Mouse (Mus musculus): ENCODE results near the gene Mkrn2. TPM values are rescaled to one million over a fixed set of nuclear protein-coding genes. Genes with fewer than 3 reads are reported as not detected.

Mkrn2 gene
- 29.3 and 29.9 TPM in 2 replicates for polyA plus RNA-seq (2015; fragmentation: Nextera tagmentation; extraction: Ambion mirVana)

GRCm38 (mm10) chr6:115601715-115602523 lies at the start of gene Mkrn2:
Gene Mkrn2 (plus strand): TSS chr6:115601902.
- H3K4me3 ChIP-seq, result peak within 1 kb of the TSS; percentile 91
- H3K27me3 ChIP-seq, result no peaks in the 10 kb centered on the region
- peak; percentile 85 for ATAC-seq (ENCODE audit: insufficient number of reproducible peaks, low FRiP score, low TSS enrichment, low read depth)
- H3K9ac ChIP-seq, result peak within 1 kb of the TSS; percentile 86
- H3K4me2 ChIP-seq, result peak within 1 kb of the TSS; percentile 67
- H3K27ac ChIP-seq, result peak within 1 kb of the TSS; percentile 83
- H3K36me3 ChIP-seq, result peaks cover 18% of the 10 kb centered on the region
- peaks cover 8% of the 10 kb centered on the region for H3K4me1 ChIP-seq
- WGBS, result under 1% methylated on average over 52 of the region's 61 CpGs
- no peaks in the 10 kb centered on the region for H3K9me3 ChIP-seq

GRCm38 (mm10) chr6:115555485-115555884 lies 46.2 kb upstream of the Mkrn2 start:
- Histone ChIP-seq H3K9ac (no peak overlapping the region), H3K4me2 (no peak overlapping the region), H3K36me3 (peaks cover 70% of the 10 kb centered on the region), H3K27ac (no peak overlapping the region), H3K9me3 (no peaks in the 10 kb centered on the region), H3K4me1 (no peaks in the 10 kb centered on the region), H3K4me3 (no peak overlapping the region), H3K27me3 (no peaks in the 10 kb centered on the region)
- ATAC-seq (ENCODE audit: insufficient number of reproducible peaks, low FRiP score, low TSS enrichment, low read depth), result no peak
- WGBS, result 68% methylated on average over 5 of the region's 5 CpGs

GRCm38 (mm10) chr6:115558176-115558575 lies 43.5 kb upstream of the Mkrn2 start:
- no peak overlapping the region for H3K9ac ChIP-seq
- no peaks in the 10 kb centered on the region for H3K4me1 ChIP-seq
- WGBS, result 91% methylated on average over 2 of the region's 2 CpGs
- H3K27me3 ChIP-seq, result no peaks in the 10 kb centered on the region
- ATAC-seq (ENCODE audit: insufficient number of reproducible peaks, low FRiP score, low TSS enrichment, low read depth), result no peak
- no peaks in the 10 kb centered on the region for H3K9me3 ChIP-seq
- peaks cover 71% of the 10 kb centered on the region for H3K36me3 ChIP-seq
- no peak overlapping the region for H3K4me2 ChIP-seq
- H3K27ac ChIP-seq, result no peak overlapping the region
- H3K4me3 ChIP-seq, result no peak overlapping the region

- WGBS, result 61% methylated on average over 21 of the region's 21 CpGs
- H3K4me3 ChIP-seq, result no peak overlapping the region
- no peaks in the 10 kb centered on the region for H3K9me3 ChIP-seq
- peaks cover 68% of the 10 kb centered on the region for H3K36me3 ChIP-seq
- no peak overlapping the region for H3K27ac ChIP-seq
- H3K4me1 ChIP-seq, result no peaks in the 10 kb centered on the region
- H3K27me3 ChIP-seq, result no peaks in the 10 kb centered on the region
- ATAC-seq (ENCODE audit: insufficient number of reproducible peaks, low FRiP score, low TSS enrichment, low read depth), result no peak
- no peak overlapping the region for H3K9ac ChIP-seq
- no peak overlapping the region for H3K4me2 ChIP-seq
Observed at GRCm38 (mm10) chr6:115559651-115560632, 41.8 kb upstream of the Mkrn2 start.

GRCm38 (mm10) chr6:115565479-115566045 lies 36.1 kb upstream of the Mkrn2 start:
- WGBS, result 84% methylated on average over 6 of the region's 6 CpGs
- ATAC-seq (ENCODE audit: insufficient number of reproducible peaks, low FRiP score, low TSS enrichment, low read depth), result no peak
- peaks cover 84% of the 10 kb centered on the region for H3K36me3 ChIP-seq

GRCm38 (mm10) chr6:115574171-115574570 lies 27.5 kb upstream of the Mkrn2 start:
- no peak overlapping the region for H3K27ac ChIP-seq
- H3K9ac ChIP-seq, result no peak overlapping the region
- WGBS, result 82% methylated on average over 7 of the region's 7 CpGs
- no peak for ATAC-seq (ENCODE audit: insufficient number of reproducible peaks, low FRiP score, low TSS enrichment, low read depth)
- no peaks in the 10 kb centered on the region for H3K27me3 ChIP-seq
- H3K4me3 ChIP-seq, result no peak overlapping the region
- no peak overlapping the region for H3K4me2 ChIP-seq
- H3K9me3 ChIP-seq, result no peaks in the 10 kb centered on the region
- no peaks in the 10 kb centered on the region for H3K4me1 ChIP-seq
- peaks cover 76% of the 10 kb centered on the region for H3K36me3 ChIP-seq

More at GRCm38 (mm10) chr6:115565479-115566045, 36.1 kb upstream of the Mkrn2 start:
- Histone ChIP-seq H3K4me1 (0 out of 2 replicates have a peak, but pooled peaks cover 2% of the 10 kb centered on the region), H3K9me3 (no peaks in the 10 kb centered on the region), H3K27me3 (no peaks in the 10 kb centered on the region), H3K9ac (no peak overlapping the region), H3K27ac (no peak overlapping the region), H3K4me3 (no peak overlapping the region), H3K4me2 (no peak overlapping the region)

GRCm38 (mm10) chr6:115577407-115577806 lies 24.3 kb upstream of the Mkrn2 start:
- Histone ChIP-seq H3K4me2 (no peak overlapping the region), H3K9ac (no peak overlapping the region), H3K36me3 (peaks cover 60% of the 10 kb centered on the region), H3K27ac (no peak overlapping the region), H3K27me3 (no peaks in the 10 kb centered on the region), H3K4me1 (no peaks in the 10 kb centered on the region), H3K4me3 (no peak overlapping the region), H3K9me3 (no peaks in the 10 kb centered on the region)
- no peak for ATAC-seq (ENCODE audit: insufficient number of reproducible peaks, low FRiP score, low TSS enrichment, low read depth)
- 86% methylated on average over 5 of the region's 5 CpGs for WGBS

- Histone ChIP-seq H3K4me1 (no peaks in the 10 kb centered on the region), H3K27ac (no peak overlapping the region), H3K36me3 (peaks cover 60% of the 10 kb centered on the region), H3K4me3 (no peak overlapping the region), H3K9me3 (no peaks in the 10 kb centered on the region), H3K9ac (no peak overlapping the region), H3K4me2 (no peak overlapping the region), H3K27me3 (no peaks in the 10 kb centered on the region)
- ATAC-seq (ENCODE audit: insufficient number of reproducible peaks, low FRiP score, low TSS enrichment, low read depth), result no peak
- WGBS, result 92% methylated on average over 9 of the region's 9 CpGs
Observed at GRCm38 (mm10) chr6:115577941-115578340, 23.8 kb upstream of the Mkrn2 start.

GRCm38 (mm10) chr6:115580810-115581209 lies 20.9 kb upstream of the Mkrn2 start:
- Histone ChIP-seq H3K4me1 (no peaks in the 10 kb centered on the region), H3K4me3 (no peak overlapping the region), H3K36me3 (peaks cover 45% of the 10 kb centered on the region), H3K27me3 (no peaks in the 10 kb centered on the region), H3K27ac (no peak overlapping the region), H3K9ac (no peak overlapping the region), H3K4me2 (no peak overlapping the region), H3K9me3 (no peaks in the 10 kb centered on the region)
- no peak for ATAC-seq (ENCODE audit: insufficient number of reproducible peaks, low FRiP score, low TSS enrichment, low read depth)
- 85% methylated on average over 3 of the region's 3 CpGs for WGBS

GRCm38 (mm10) chr6:115582328-115583115 lies 19.2 kb upstream of the Mkrn2 start:
- H3K27ac ChIP-seq, result no peak overlapping the region
- no peak overlapping the region for H3K9ac ChIP-seq
- H3K36me3 ChIP-seq, result peaks cover 28% of the 10 kb centered on the region
- no peaks in the 10 kb centered on the region for H3K27me3 ChIP-seq
- H3K4me3 ChIP-seq, result no peak overlapping the region
- H3K9me3 ChIP-seq, result no peaks in the 10 kb centered on the region
- 78% methylated on average over 10 of the region's 10 CpGs for WGBS
- no peaks in the 10 kb centered on the region for H3K4me1 ChIP-seq
- H3K4me2 ChIP-seq, result no peak overlapping the region
- ATAC-seq (ENCODE audit: insufficient number of reproducible peaks, low FRiP score, low TSS enrichment, low read depth), result no peak

Measured in limb, embryonic 15.5 days (tissue).